Mouse (Mus musculus): Measurements from ENCODE around the gene Stat2. TPM values are rescaled to one million over a fixed set of nuclear protein-coding genes. Genes with fewer than 3 reads are reported as not detected.

Gene Stat2
- polyA plus RNA-seq, 2 experiments, result 13.2 to 20.5 TPM

DNA sequence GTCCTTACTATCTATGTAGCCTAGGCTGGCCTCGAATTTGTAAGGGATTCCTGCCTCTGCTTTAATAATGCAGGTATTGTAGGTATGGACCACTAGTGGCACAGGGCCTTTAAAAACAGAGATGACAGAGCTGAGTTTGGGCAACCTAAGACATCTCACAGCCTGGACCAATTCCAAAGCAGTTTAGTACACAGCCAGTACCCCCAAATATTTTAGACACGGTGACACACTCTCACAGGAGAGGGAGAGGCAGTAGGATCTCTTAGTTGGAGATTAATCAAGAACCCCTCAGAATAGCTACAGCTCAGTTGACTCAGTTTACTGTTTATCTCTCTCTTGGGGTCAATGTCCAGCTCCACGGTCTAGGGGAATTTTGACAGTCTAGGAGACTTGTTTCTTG lies 32.0 kb downstream of the Stat2 start:
- Histone ChIP-seq H3K9ac (ENCODE audit: low read depth, low read length, severe bottlenecking) (peak overlapping the region; percentile 87), H3K4me2 (replicated peaks; ENCODE audit: low read depth, low read length, severe bottlenecking) (peak overlapping the region; percentile 79), H3K4me1 (ENCODE audit: control insufficient read depth, insufficient read depth, low read length) (peaks cover 14% of the 10 kb centered on the region), H3K27ac (replicated peaks; ENCODE audit: low read depth, low read length) (peak overlapping the region; percentile 97), H3K4me3 (replicated peaks; ENCODE audit: low read length) (peak overlapping the region; percentile 60), H3K27me3 (ENCODE audit: control insufficient read depth, insufficient read depth, low read length) (no peaks in the 10 kb centered on the region), H3K9me3 (ENCODE audit: control insufficient read depth, low read length) (no peaks in the 10 kb centered on the region), H3K36me3 (ENCODE audit: control insufficient read depth, insufficient read depth, low read length) (peaks cover 5% of the 10 kb centered on the region)
- WGBS, result 28% methylated on average over 3 of the region's 3 CpGs
- DNase-seq (ENCODE audit: low spot score), result no peak
- ATAC-seq (ENCODE audit: low FRiP score, low read depth), result no peak
- no peak for TF ChIP-seq POLR2A (IDR thresholded peaks at IDR 0.05; ENCODE audit: borderline replicate concordance, extremely low read depth, insufficient read depth, insufficient read length)

DNA sequence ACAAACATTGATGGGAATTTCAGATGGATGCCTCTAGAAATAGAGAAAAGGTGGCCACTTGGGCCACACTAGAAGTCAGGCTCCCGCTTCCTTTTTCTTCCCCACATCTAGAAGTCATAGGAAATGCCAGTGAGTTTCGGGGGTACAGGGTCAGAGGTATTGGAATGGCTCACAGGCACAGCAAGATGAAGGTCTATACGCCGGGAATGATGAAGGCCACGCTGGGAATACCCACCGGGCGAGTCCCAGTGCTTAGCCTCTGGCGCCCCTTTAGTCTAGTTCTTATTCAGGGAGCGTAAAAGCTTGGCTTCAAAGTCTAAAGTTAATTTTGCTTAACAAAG lies 32.4 kb downstream of the Stat2 start:
- Histone ChIP-seq H3K36me3 (ENCODE audit: control insufficient read depth, insufficient read depth, low read length) (peaks cover 5% of the 10 kb centered on the region), H3K9ac (ENCODE audit: low read depth, low read length, severe bottlenecking) (peak overlapping the region; percentile 87), H3K27ac (replicated peaks; ENCODE audit: low read depth, low read length) (peak overlapping the region; percentile 97), H3K4me2 (replicated peaks; ENCODE audit: low read depth, low read length, severe bottlenecking) (peak overlapping the region; percentile 79), H3K27me3 (ENCODE audit: control insufficient read depth, insufficient read depth, low read length) (no peaks in the 10 kb centered on the region), H3K9me3 (ENCODE audit: control insufficient read depth, low read length) (no peaks in the 10 kb centered on the region), H3K4me1 (ENCODE audit: control insufficient read depth, insufficient read depth, low read length) (peaks cover 12% of the 10 kb centered on the region), H3K4me3 (replicated peaks; ENCODE audit: low read length) (peak overlapping the region; percentile 60)
- TF ChIP-seq POLR2A (IDR thresholded peaks at IDR 0.05; ENCODE audit: borderline replicate concordance, extremely low read depth, insufficient read depth, insufficient read length), result no peak
- DNase-seq (ENCODE audit: low spot score) (no peak), ATAC-seq (ENCODE audit: low FRiP score, low read depth) (no peak)
- WGBS, result under 1% methylated on average over 9 of the region's 9 CpGs

DNA sequence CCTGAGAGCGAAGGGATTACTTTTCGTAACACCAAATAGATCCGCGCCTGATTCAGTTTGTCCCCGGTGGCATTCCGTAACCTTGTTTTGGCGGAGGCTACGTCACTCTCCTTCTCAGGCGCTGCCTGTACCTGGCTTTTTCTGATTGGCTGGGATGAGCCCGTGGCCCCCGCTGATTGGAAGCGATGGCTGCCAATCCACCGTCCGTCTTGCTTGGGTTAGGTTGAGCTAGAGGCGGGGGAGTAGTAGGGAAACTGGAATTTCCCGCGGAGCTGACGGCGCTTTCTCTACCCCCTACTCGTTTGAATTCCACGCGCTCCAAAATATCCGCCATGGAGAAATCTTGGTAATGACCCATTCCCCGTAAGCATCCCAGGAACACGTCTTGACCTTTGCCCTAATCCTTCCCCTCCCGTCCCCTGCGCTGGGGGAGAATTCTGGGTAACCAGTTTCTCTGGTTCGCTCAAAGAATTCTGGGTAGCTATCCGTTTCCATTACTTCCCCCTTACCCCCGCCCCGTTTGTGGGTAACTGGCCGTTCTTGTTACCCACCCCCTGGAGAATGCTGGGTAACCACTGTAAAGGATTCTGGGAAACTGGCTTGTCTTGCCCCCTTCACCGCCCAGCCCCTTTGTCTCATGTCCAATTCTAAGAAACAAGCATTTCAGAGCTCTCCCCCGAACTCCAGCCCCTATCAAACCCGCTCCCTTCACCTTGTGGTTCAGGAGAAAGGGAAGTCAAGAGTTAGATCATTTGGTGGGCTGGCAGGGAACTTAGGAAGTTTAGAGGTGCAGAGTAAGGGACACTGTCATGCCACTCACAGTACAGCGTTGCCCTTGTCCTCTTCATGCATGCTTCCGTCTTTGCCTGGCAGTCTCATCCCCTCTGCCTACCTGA lies 33.0 kb downstream of the Stat2 start, which contains the start of gene Pan2:
Gene Pan2, plus strand, starts transcription at position 210 of the 896 bp plus-strand sequence.
- peak; percentile 100 for ATAC-seq (ENCODE audit: low FRiP score, low read depth)
- peak; percentile 99 for DNase-seq (ENCODE audit: low spot score)
- Histone ChIP-seq H3K4me3 (replicated peaks; ENCODE audit: low read length) (peak within 1 kb of the TSS; percentile 60), H3K4me1 (ENCODE audit: control insufficient read depth, insufficient read depth, low read length) (peaks cover 12% of the 10 kb centered on the region), H3K36me3 (ENCODE audit: control insufficient read depth, insufficient read depth, low read length) (peaks cover 5% of the 10 kb centered on the region), H3K4me2 (replicated peaks; ENCODE audit: low read depth, low read length, severe bottlenecking) (peak within 1 kb of the TSS; percentile 91), H3K9me3 (ENCODE audit: control insufficient read depth, low read length) (no peaks in the 10 kb centered on the region), H3K9ac (ENCODE audit: low read depth, low read length, severe bottlenecking) (peak within 1 kb of the TSS; percentile 87), H3K27ac (replicated peaks; ENCODE audit: low read depth, low read length) (peak within 1 kb of the TSS; percentile 97), H3K27me3 (ENCODE audit: control insufficient read depth, insufficient read depth, low read length) (no peaks in the 10 kb centered on the region)
- WGBS, result under 1% methylated on average over 37 of the region's 37 CpGs
- TF ChIP-seq POLR2A (IDR thresholded peaks at IDR 0.05; ENCODE audit: borderline replicate concordance, extremely low read depth, insufficient read depth, insufficient read length), result peak; percentile 57; the same call in 1 of the 2 replicates

DNA sequence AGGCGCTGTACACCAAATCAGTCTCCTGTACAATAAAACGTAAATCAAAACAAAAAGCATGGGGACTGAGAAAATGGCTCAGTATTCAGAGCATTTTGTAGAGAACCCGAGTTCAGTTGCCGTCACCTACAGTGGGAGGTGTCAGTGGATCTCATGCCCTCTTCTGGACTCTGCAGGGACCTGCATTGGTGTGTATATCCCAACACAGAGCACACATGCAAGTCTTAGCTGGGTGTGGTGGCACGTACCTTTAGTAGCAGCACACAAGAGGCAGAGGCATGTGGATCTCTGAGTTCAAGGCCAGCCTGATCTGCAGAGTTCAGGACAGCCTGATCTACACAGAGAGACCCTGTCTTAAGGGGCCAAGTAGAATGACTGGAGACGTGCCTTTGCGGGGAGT lies 39.3 kb downstream of the Stat2 start:
- ATAC-seq (ENCODE audit: low FRiP score, low read depth) (no peak), DNase-seq (ENCODE audit: low spot score) (no peak)
- no peak overlapping the region for H3K27ac ChIP-seq (replicated peaks; ENCODE audit: low read depth, low read length)
- 91% methylated on average over 7 of the region's 7 CpGs for WGBS
- H3K4me2 ChIP-seq (replicated peaks; ENCODE audit: low read depth, low read length, severe bottlenecking), result no peak overlapping the region
- no peak overlapping the region for H3K9ac ChIP-seq (ENCODE audit: low read depth, low read length, severe bottlenecking)
- no peak for TF ChIP-seq POLR2A (IDR thresholded peaks at IDR 0.05; ENCODE audit: borderline replicate concordance, extremely low read depth, insufficient read depth, insufficient read length)
- no peaks in the 10 kb centered on the region for H3K27me3 ChIP-seq (ENCODE audit: control insufficient read depth, insufficient read depth, low read length)
- peaks cover 5% of the 10 kb centered on the region; the same call in 1 of the 2 replicates for H3K4me1 ChIP-seq (ENCODE audit: control insufficient read depth, insufficient read depth, low read length)
- peaks cover 53% of the 10 kb centered on the region for H3K36me3 ChIP-seq (ENCODE audit: control insufficient read depth, insufficient read depth, low read length)
- no peak overlapping the region for H3K4me3 ChIP-seq (replicated peaks; ENCODE audit: low read length)
- H3K9me3 ChIP-seq (ENCODE audit: control insufficient read depth, low read length), result no peaks in the 10 kb centered on the region

DNA sequence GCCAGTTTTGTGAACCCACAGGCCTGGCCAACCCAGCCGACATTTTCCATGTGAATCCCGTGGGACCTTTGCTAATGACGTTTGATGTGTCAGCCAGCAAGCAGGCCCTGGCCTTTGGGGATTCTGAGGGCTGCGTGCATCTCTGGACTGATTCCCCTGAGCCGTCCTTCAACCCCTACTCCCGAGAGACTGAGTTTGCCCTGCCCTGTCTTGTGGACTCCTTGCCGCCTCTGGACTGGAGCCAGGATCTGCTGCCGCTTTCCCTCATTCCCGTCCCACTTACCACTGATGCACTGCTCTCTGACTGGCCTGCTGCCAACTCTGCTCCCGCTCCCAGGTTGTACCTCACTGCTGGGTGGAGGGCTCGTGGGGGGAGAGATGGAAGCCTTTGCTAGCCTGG lies 39.8 kb downstream of the Stat2 start:
- Histone ChIP-seq H3K4me2 (replicated peaks; ENCODE audit: low read depth, low read length, severe bottlenecking) (no peak overlapping the region), H3K27me3 (ENCODE audit: control insufficient read depth, insufficient read depth, low read length) (no peaks in the 10 kb centered on the region), H3K27ac (replicated peaks; ENCODE audit: low read depth, low read length) (no peak overlapping the region), H3K36me3 (ENCODE audit: control insufficient read depth, insufficient read depth, low read length) (peaks cover 58% of the 10 kb centered on the region), H3K4me3 (replicated peaks; ENCODE audit: low read length) (no peak overlapping the region), H3K9me3 (ENCODE audit: control insufficient read depth, low read length) (no peaks in the 10 kb centered on the region), H3K4me1 (ENCODE audit: control insufficient read depth, insufficient read depth, low read length) (peaks cover 5% of the 10 kb centered on the region; the same call in 1 of the 2 replicates), H3K9ac (ENCODE audit: low read depth, low read length, severe bottlenecking) (no peak overlapping the region)
- ATAC-seq (ENCODE audit: low FRiP score, low read depth) (no peak), DNase-seq (ENCODE audit: low spot score) (peak; percentile 17)
- no peak for TF ChIP-seq POLR2A (IDR thresholded peaks at IDR 0.05; ENCODE audit: borderline replicate concordance, extremely low read depth, insufficient read depth, insufficient read length)
- 60% methylated on average over 11 of the region's 11 CpGs for WGBS
